Mouse (Mus musculus): Measurements from ENCODE around the gene Rragd. TPM values are rescaled to one million over a fixed set of nuclear protein-coding genes. Genes with fewer than 3 reads are reported as not detected.
A peak's percentile ranks its signal among the peaks of the same experiment; 100 is the strongest.

Rragd gene
- 152 TPM in 1 of 2 replicates, not detected in the other for polyA plus RNA-seq (2012; ENCODE audit: insufficient read depth, insufficient read length, low replicate concordance, missing spikeins)

DNA sequence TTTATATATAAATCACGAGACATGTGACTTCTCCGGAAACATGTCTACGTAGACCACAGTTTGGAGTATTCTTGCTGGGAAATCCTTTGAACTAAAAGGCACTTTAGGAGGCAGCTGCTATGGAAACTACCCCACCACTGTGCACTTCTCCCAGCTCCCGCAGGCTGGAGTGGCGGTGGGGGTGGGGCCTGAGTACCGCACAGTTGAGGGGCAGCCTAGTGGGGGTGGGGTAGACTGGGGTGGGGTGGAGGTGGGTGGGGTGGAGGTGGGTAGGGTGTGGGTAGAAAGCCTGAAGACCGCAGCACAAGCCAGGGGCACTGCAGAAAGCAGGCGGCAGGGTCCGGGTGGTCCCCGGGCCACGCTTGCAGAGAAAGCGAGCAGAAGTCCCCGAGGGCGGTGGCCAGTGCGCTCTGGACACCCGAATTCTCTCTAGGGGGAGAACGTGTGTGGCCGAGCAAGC is at the start of gene Rragd:
TSS of gene Rragd (plus strand) at position 322 of the 460 bp plus-strand sequence.
- Histone ChIP-seq H3K4me1 (ENCODE audit: control insufficient read depth, insufficient read depth, low read length) (peaks cover 15% of the 10 kb centered on the region), H3K4me3 (ENCODE audit: insufficient read depth, low read depth, low read length) (peak within 1 kb of the TSS; percentile 97), H3K27ac (ENCODE audit: insufficient read depth, low read depth, low read length) (peak within 1 kb of the TSS; percentile 98)
- TF ChIP-seq CTCF (IDR thresholded peaks at IDR 0.05; ENCODE audit: insufficient read depth, low read depth, low read length) (no peak), POLR2A (IDR thresholded peaks at IDR 0.05; ENCODE audit: insufficient read depth, low read depth, low read length) (no peak; the same call in 1 of the 2 replicates)
- WGBS, result 2% methylated on average over 18 of the region's 18 CpGs

DNA sequence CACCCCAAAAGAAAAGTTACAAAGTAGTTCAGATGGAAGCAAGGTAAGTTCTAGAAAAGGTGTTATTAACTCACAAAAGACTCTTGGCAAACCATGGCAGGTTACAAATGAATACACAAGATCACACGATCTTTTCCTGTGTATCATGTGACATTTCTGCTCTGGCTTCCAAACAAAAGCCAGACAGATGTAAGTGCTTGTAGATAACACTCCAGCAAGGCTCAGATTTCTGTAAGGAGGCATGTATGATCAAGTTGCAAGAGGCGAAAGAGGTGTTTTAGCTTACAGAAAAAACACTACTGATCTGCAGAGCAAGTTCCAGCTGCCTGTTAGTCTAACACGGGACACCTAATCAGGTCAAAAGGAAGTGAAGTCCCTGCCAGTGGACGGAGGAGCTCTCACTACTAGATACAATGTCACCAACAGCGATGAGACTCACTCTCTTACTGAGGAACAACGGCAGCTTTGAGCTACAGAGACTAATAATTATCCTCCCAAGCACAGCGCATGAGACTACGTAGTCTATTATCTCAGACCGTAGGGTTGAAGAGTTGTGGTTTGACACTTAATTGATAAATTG is 46.0 kb upstream of the Rragd start:
- H3K4me3 ChIP-seq (ENCODE audit: insufficient read depth, low read depth, low read length), result no peak overlapping the region
- H3K27ac ChIP-seq (ENCODE audit: insufficient read depth, low read depth, low read length), result peak overlapping the region; percentile 67
- H3K4me1 ChIP-seq (ENCODE audit: control insufficient read depth, insufficient read depth, low read length), result peaks cover 17% of the 10 kb centered on the region
- TF ChIP-seq CTCF (IDR thresholded peaks at IDR 0.05; ENCODE audit: insufficient read depth, low read depth, low read length) (no peak), POLR2A (IDR thresholded peaks at IDR 0.05; ENCODE audit: insufficient read depth, low read depth, low read length) (no peak)
- 12% methylated on average over 9 of the region's 9 CpGs for WGBS

DNA sequence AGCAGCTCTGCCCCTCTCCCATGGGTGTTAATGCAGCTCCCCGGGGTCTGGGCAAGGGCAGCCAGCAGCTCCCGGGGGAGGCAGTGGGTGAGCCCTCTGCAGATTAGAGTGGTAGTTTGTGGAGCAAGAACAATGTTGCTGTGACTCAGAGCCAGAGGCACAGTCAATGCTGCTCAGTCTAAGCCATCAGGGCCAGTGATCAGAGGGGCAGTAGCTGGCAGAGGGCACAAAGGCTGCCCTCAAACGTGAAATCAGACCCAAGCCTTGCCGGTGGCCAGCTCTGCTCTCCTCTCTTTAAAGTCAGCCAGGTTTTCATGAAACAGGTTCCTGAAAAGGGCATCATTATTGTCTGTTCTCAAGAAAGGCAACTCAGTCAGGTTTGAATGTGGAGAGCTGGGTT is 43.3 kb upstream of the Rragd start:
- under 1% methylated on average over 4 of the region's 4 CpGs for WGBS
- Histone ChIP-seq H3K27ac (ENCODE audit: insufficient read depth, low read depth, low read length) (peak overlapping the region; percentile 74), H3K4me1 (ENCODE audit: control insufficient read depth, insufficient read depth, low read length) (peaks cover 14% of the 10 kb centered on the region), H3K4me3 (ENCODE audit: insufficient read depth, low read depth, low read length) (no peak overlapping the region)
- TF ChIP-seq POLR2A (IDR thresholded peaks at IDR 0.05; ENCODE audit: insufficient read depth, low read depth, low read length), result no peak
- TF ChIP-seq CTCF (IDR thresholded peaks at IDR 0.05; ENCODE audit: insufficient read depth, low read depth, low read length), result no peak

DNA sequence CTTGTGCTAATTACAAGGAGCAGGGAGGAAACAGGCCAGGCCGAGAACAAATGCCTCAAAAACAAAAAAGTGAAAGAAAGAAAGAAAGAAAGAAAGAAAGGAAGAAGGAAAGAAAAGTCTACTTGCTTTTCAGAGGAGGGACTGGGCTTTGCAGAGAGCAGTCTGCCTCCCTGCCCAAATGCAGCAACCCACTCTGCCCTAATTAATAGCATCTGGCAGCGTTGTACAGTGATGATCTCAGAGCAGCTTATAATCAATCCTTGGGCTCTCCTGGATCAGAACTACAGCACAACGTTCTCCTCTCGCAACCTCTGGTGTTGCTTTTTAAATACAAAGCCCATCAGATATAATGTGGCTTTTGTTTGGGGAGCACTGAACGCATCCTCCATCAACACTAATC is 42.9 kb upstream of the Rragd start:
- Histone ChIP-seq H3K4me3 (ENCODE audit: insufficient read depth, low read depth, low read length) (no peak overlapping the region), H3K4me1 (ENCODE audit: control insufficient read depth, insufficient read depth, low read length) (peaks cover 14% of the 10 kb centered on the region), H3K27ac (ENCODE audit: insufficient read depth, low read depth, low read length) (peak overlapping the region; percentile 74)
- WGBS, result 21% methylated on average over 5 of the region's 5 CpGs
- no peak for TF ChIP-seq POLR2A (IDR thresholded peaks at IDR 0.05; ENCODE audit: insufficient read depth, low read depth, low read length)
- TF ChIP-seq CTCF (IDR thresholded peaks at IDR 0.05; ENCODE audit: insufficient read depth, low read depth, low read length), result no peak

DNA sequence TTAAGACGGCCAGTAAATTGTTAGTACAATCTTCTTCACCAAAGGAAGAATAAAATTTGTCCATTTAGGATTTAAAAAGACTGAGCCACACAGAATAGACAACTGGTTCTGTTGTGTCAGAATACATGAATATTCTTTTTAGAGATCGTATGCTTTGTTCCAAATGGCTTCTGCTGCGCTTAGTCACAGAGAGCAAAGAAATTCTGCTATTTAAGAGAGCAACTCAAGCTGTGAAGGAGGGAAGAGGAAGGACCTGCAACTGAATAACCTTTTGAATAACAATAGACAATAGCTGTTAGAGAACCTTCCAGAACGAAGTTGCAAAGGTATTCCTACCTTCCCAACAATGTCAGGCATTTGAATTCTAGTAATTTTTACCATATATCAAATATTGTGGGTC is 41.9 kb upstream of the Rragd start:
- TF ChIP-seq CTCF (IDR thresholded peaks at IDR 0.05; ENCODE audit: insufficient read depth, low read depth, low read length) (no peak), POLR2A (IDR thresholded peaks at IDR 0.05; ENCODE audit: insufficient read depth, low read depth, low read length) (no peak)
- no peak overlapping the region for H3K27ac ChIP-seq (ENCODE audit: insufficient read depth, low read depth, low read length)
- WGBS, result 40% methylated on average over 4 of the region's 4 CpGs
- H3K4me3 ChIP-seq (ENCODE audit: insufficient read depth, low read depth, low read length), result no peak overlapping the region
- H3K4me1 ChIP-seq (ENCODE audit: control insufficient read depth, insufficient read depth, low read length), result peaks cover 16% of the 10 kb centered on the region

DNA sequence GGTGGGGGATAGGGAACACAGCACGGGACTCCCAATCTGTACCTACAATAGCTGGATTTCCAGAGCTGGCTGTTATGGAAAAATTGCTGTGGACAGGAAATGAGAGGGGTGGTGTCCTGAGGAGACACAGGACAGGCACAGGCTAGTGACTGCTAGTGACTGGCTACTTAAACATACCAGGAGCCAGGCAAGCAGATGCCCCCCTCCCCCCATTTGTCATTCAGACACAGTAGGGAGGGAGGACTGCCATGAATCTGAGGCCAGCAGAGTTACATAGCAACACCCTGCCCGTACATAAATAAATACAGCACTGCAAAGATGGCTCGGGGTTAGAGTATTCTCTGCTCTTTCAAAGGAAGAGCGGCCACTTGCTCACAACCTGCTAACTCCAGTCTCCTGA is 35.2 kb upstream of the Rragd start:
- WGBS, result 16% methylated on average over 4 of the region's 4 CpGs

DNA sequence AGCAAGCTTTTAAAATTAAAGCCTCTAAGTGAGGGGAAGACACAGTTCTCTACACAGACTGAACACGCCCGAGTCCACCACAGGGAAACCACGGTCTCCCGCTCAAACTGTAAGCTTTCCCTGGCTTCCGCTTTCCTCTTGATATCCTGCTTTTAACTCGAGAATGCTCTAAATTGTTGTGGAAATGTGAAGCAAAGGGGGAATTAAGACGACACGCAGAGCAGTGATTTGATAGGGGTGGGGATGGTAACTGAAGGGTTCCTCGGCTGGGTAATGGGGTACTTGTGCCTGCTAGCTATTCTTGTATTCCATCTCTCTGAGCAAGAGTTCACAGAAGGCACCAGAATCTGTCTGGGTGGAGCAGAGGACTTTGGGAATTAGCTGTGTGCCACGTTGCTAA is 34.1 kb upstream of the Rragd start:
- WGBS, result 11% methylated on average over 10 of the region's 10 CpGs
- peaks cover 10% of the 10 kb centered on the region for H3K4me1 ChIP-seq (ENCODE audit: control insufficient read depth, insufficient read depth, low read length)
- H3K27ac ChIP-seq (ENCODE audit: insufficient read depth, low read depth, low read length), result peak overlapping the region; percentile 85
- no peak for TF ChIP-seq POLR2A (IDR thresholded peaks at IDR 0.05; ENCODE audit: insufficient read depth, low read depth, low read length)
- no peak for TF ChIP-seq CTCF (IDR thresholded peaks at IDR 0.05; ENCODE audit: insufficient read depth, low read depth, low read length)
- H3K4me3 ChIP-seq (ENCODE audit: insufficient read depth, low read depth, low read length), result peak overlapping the region; percentile 11; the same call in 1 of the 2 replicates

More for the DNA sequence above, 35.2 kb upstream of the Rragd start:
- Histone ChIP-seq H3K4me1 (ENCODE audit: control insufficient read depth, insufficient read depth, low read length) (peaks cover 10% of the 10 kb centered on the region), H3K27ac (ENCODE audit: insufficient read depth, low read depth, low read length) (peak overlapping the region; percentile 58), H3K4me3 (ENCODE audit: insufficient read depth, low read depth, low read length) (peak overlapping the region; percentile 23)
- TF ChIP-seq CTCF (IDR thresholded peaks at IDR 0.05; ENCODE audit: insufficient read depth, low read depth, low read length) (no peak), POLR2A (IDR thresholded peaks at IDR 0.05; ENCODE audit: insufficient read depth, low read depth, low read length) (no peak)

DNA sequence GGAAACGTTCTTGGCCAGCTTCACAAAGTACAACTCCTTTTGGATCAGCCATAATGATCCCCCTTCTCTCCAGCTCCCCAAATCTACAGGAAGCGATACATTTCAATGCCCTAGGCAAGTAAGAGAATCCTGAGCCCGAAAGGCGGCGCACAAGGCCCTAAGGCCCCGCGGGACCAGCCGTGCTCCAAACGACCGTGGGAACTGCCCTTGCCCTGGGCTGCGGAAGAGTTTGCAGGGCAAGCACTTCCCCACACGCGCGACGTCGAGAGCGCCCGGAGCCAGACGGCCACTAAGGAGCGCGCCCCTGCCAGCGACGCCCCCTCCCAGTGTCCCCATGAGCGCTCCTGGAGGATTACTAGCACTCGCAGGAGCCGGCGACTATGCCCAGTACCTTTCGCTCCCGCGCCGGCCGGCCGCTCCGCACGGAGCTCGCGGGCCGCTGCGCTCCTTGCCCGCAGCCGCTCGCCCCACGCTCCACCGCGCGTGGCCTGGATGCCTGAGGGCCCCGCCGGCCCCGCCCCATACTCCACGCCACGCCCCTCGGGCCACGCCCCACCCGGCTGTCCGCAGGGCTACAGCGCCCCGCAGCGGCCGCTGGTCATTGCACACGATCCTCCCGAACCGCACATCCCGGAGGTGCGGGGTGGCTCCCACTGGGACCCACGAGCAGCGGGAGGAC is 32.3 kb upstream of the Rragd start, which contains the start of gene Ankrd6:
TSS of gene Ankrd6 (minus strand) at position 486 of the 679 bp plus-strand sequence.
- TF ChIP-seq CTCF (IDR thresholded peaks at IDR 0.05; ENCODE audit: insufficient read depth, low read depth, low read length) (peak; percentile 86), POLR2A (IDR thresholded peaks at IDR 0.05; ENCODE audit: insufficient read depth, low read depth, low read length) (peak; percentile 80)
- H3K27ac ChIP-seq (ENCODE audit: insufficient read depth, low read depth, low read length), result peak within 1 kb of the TSS; percentile 85
- H3K4me3 ChIP-seq (ENCODE audit: insufficient read depth, low read depth, low read length), result peak within 1 kb of the TSS; percentile 84
- WGBS, result 1% methylated on average over 63 of the region's 66 CpGs
- peaks cover 6% of the 10 kb centered on the region for H3K4me1 ChIP-seq (ENCODE audit: control insufficient read depth, insufficient read depth, low read length)

Measured in olfactory bulb, adult 2 months (tissue).